Mouse (Mus musculus): ENCODE data around the gene Hexim2. TPM values are rescaled to one million over a fixed set of nuclear protein-coding genes. Genes with fewer than 3 reads are reported as not detected.

The Hexim2 gene
- total RNA-seq (2014; rRNA removed) (46.3 and 57.8 TPM in 2 replicates), polyA plus RNA-seq (2015; fragmentation: Nextera tagmentation; extraction: Ambion mirVana) (38.0 and 40.5 TPM in 2 replicates)

DNA sequence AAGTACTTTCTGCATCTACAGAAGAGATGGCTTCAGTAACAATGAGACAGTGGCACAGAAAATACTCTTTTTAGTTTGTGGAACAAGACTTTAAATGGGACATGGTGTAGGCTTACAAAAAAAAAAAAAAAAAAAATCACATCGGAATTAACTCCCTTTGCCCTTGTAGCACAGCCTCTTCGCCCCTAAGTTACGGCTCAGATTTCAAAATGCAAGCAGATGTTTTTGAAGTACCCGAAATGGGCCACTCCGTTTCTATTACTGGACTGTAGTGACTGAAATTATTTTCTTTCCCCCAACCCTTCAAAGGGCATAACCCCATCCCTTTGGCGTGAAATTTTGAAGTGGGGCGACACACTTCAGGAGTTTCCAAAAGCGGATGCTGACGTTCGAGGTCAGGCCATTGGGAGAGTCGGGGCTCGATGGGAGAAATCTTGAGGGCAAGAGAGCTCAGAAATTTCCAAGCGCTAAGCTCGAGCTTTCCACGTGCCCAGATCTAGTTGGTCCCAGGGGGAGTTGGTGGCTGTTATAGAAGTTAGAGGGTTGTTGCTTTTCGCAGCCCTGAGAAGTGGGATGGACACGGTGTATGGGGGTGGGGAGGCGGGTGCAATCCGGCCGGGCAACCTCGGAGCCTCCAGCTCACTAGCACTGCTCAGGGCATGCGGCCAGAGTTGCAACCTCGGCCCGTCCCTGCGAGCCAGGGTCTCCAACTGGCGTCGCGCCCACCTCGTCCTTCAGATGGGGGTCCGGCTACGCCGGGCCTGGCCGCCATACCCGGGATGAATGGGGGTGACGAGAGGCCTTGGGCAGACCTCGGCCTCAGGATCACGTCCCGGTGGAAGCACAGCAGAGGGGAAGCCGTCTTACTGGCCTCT lies at the start of gene Hexim2:
Gene Hexim2 (plus strand): TSS at position 729 of the 875 bp plus-strand sequence.
- H3K4me1 ChIP-seq (ENCODE audit: insufficient read depth, low read length) = 0 out of 2 replicates have a peak, but pooled peaks cover 7% of the 10 kb centered on the region
- peak within 1 kb of the TSS; percentile 87 for H3K4me3 ChIP-seq (ENCODE audit: low read depth, low read length)
- no peaks in the 10 kb centered on the region for H3K36me3 ChIP-seq (ENCODE audit: insufficient read depth, low read length)
- peak within 1 kb of the TSS; percentile 65 for H3K4me2 ChIP-seq (ENCODE audit: low read depth, low read length, poor library complexity, severe bottlenecking)
- DNase-seq (ENCODE audit: low spot score) (peak; percentile 83), ATAC-seq (ENCODE audit: low FRiP score) (peak; percentile 59)
- H3K27me3 ChIP-seq (ENCODE audit: insufficient read depth, low read length) = no peaks in the 10 kb centered on the region
- H3K9me3 ChIP-seq (ENCODE audit: low read length) = no peaks in the 10 kb centered on the region
- peak within 1 kb of the TSS; percentile 100 for H3K27ac ChIP-seq (ENCODE audit: low read depth, low read length)
- no peak for TF ChIP-seq CTCF (IDR thresholded peaks at IDR 0.05)
- H3K9ac ChIP-seq (replicated peaks; ENCODE audit: low read length, poor library complexity, severe bottlenecking) = peak within 1 kb of the TSS; percentile 98
- WGBS = under 1% methylated on average over 39 of the region's 39 CpGs

DNA sequence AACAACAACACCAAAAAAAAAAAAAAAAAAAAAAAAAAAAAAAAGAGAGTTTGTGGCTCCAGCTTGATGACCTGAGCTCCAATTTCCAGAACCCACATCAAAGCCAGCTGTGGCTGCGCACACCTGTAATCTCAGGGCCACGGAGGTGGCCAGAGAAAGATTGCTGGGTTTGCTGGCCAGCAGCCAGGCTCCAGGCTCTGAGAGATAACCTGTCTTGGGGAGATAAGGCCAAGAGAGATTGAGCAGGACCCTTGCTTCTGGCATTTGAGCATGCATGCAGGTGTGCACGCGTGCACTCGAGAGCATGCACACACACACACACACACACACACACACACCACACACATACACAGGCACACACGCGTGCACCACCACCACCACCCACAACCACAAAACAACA lies 38.9 kb upstream of the Hexim2 start:
- DNase-seq (ENCODE audit: low spot score) = no peak
- H3K4me1 ChIP-seq (ENCODE audit: insufficient read depth, low read length) = no peaks in the 10 kb centered on the region
- no peak overlapping the region for H3K27ac ChIP-seq (ENCODE audit: low read depth, low read length)
- ATAC-seq (ENCODE audit: low FRiP score) = no peak
- H3K9ac ChIP-seq (replicated peaks; ENCODE audit: low read length, poor library complexity, severe bottlenecking) = no peak overlapping the region
- H3K27me3 ChIP-seq (ENCODE audit: insufficient read depth, low read length) = 0 out of 2 replicates have a peak, but pooled peaks cover 4% of the 10 kb centered on the region
- no peaks in the 10 kb centered on the region for H3K36me3 ChIP-seq (ENCODE audit: insufficient read depth, low read length)
- no peaks in the 10 kb centered on the region for H3K9me3 ChIP-seq (ENCODE audit: low read length)
- H3K4me3 ChIP-seq (ENCODE audit: low read depth, low read length) = no peak overlapping the region
- TF ChIP-seq CTCF (IDR thresholded peaks at IDR 0.05) = no peak
- no peak overlapping the region for H3K4me2 ChIP-seq (ENCODE audit: low read depth, low read length, poor library complexity, severe bottlenecking)
- 95% methylated on average over 7 of the region's 7 CpGs for WGBS

DNA sequence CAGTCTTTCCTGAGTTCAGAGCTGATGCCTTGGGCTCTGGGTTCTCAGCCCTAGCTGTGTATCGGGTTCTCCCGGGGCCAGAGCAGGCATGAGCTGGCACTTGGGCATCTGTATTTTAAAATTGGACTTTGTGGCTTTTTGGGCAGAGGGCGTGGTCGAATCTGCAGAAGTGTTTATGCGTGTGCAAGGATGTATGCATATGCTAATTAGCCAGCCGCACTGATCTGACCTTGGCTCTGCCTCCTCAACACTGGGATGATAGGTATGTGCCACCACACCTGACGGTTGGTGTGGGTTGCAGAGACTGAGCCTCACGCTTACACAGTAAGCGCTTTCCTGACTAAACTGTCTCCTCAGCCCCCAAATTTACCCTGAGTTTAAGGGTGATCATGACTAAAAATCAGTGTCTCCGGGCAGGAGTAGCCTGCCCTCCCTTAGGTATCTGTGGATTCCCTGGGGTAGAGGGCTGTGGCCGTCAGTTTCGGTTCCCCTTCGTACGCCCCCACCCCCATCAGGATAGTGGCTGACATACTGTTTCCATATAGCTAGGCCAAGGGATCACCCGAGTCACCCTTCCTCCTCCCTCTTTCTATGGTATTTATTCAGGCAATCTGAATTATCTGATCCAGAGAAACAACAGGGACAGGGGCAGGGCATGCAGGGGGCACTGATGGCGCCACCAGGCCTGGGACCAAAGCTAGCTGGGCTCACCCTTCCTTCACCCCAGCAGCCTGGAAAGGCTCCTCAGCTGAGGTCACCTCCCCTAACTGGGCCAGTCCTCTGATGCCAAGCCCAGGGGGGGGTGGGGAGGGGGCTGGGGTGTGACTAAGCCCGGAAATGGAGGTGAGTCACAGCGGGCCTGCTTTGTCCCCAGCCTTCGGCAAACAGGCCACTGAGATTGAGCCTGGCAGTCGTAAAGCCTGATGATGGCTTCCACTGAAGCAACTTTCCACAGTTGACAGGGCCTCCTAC lies 38.1 kb upstream of the Hexim2 start:
- no peak for DNase-seq (ENCODE audit: low spot score)
- H3K4me2 ChIP-seq (ENCODE audit: low read depth, low read length, poor library complexity, severe bottlenecking) = no peak overlapping the region

DNA sequence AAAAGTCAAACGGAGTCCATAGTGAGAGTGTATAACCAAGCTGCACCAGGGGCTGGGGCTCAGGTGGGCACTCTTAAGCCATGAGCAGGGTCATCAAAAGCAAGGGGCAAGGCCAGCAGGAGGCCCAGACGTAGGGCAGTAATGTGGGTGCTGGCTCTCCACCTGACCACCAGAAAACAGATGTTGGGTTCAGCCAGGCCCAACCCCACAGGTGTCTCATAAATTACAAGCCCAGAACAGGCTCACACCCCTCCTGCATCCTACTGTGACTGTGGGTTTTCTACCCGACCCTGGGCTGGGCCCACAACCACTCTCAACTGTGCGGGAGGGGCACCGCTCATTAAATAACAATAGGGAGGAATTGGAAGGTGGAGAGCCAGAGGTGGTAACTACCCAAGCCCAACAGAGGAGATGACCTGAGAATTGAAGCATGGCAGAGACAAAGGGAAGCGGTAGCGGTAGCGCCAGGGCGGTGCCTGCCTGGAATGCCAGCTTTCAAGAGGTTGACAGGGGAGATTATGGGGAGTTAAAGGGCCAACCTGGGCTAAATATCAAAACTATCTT lies 37.0 kb upstream of the Hexim2 start:
- ATAC-seq (ENCODE audit: low FRiP score) = no peak
- Histone ChIP-seq H3K4me2 (ENCODE audit: low read depth, low read length, poor library complexity, severe bottlenecking) (no peak overlapping the region), H3K9me3 (ENCODE audit: low read length) (no peaks in the 10 kb centered on the region), H3K27me3 (ENCODE audit: insufficient read depth, low read length) (peaks cover 9% of the 10 kb centered on the region), H3K36me3 (ENCODE audit: insufficient read depth, low read length) (no peaks in the 10 kb centered on the region), H3K4me1 (ENCODE audit: insufficient read depth, low read length) (no peaks in the 10 kb centered on the region), H3K27ac (ENCODE audit: low read depth, low read length) (no peak overlapping the region), H3K4me3 (ENCODE audit: low read depth, low read length) (no peak overlapping the region), H3K9ac (replicated peaks; ENCODE audit: low read length, poor library complexity, severe bottlenecking) (no peak overlapping the region)
- WGBS = 55% methylated on average over 9 of the region's 9 CpGs
- no peak for TF ChIP-seq CTCF (IDR thresholded peaks at IDR 0.05)
- DNase-seq (ENCODE audit: low spot score) = no peak

More for the DNA sequence above, 38.1 kb upstream of the Hexim2 start:
- Histone ChIP-seq H3K9me3 (ENCODE audit: low read length) (no peaks in the 10 kb centered on the region), H3K36me3 (ENCODE audit: insufficient read depth, low read length) (no peaks in the 10 kb centered on the region), H3K27me3 (ENCODE audit: insufficient read depth, low read length) (peaks cover 4% of the 10 kb centered on the region; the same call in 1 of the 2 replicates), H3K9ac (replicated peaks; ENCODE audit: low read length, poor library complexity, severe bottlenecking) (no peak overlapping the region), H3K27ac (ENCODE audit: low read depth, low read length) (no peak overlapping the region), H3K4me3 (ENCODE audit: low read depth, low read length) (no peak overlapping the region), H3K4me1 (ENCODE audit: insufficient read depth, low read length) (no peaks in the 10 kb centered on the region)
- WGBS = 78% methylated on average over 20 of the region's 20 CpGs
- ATAC-seq (ENCODE audit: low FRiP score) = no peak
- no peak for TF ChIP-seq CTCF (IDR thresholded peaks at IDR 0.05)

DNA sequence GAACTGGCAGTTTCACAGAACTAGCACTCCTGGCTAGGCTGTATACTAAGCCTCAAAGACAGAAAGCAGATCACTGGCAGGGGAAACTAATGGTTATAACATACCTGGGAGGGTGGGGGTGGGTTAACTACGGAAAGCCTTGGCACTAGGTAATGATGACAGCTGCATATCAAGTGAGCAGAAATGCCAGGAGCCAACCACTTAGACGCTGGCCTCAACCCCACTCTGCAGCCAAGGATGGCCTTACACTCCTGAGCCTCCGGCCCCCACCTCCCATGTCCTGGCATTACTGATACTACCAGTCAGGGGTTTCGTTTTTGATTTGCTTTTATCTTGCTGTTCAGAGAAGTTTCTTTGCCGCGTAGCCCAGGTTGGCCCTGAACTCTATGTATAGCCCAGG lies 36.4 kb upstream of the Hexim2 start:
- peaks cover 14% of the 10 kb centered on the region for H3K27me3 ChIP-seq (ENCODE audit: insufficient read depth, low read length)
- no peak overlapping the region for H3K4me3 ChIP-seq (ENCODE audit: low read depth, low read length)
- 90% methylated on average over 6 of the region's 6 CpGs for WGBS
- H3K4me2 ChIP-seq (ENCODE audit: low read depth, low read length, poor library complexity, severe bottlenecking) = no peak overlapping the region
- no peaks in the 10 kb centered on the region for H3K4me1 ChIP-seq (ENCODE audit: insufficient read depth, low read length)
- no peak for DNase-seq (ENCODE audit: low spot score)
- TF ChIP-seq CTCF (IDR thresholded peaks at IDR 0.05) = no peak
- no peak overlapping the region for H3K9ac ChIP-seq (replicated peaks; ENCODE audit: low read length, poor library complexity, severe bottlenecking)
- no peaks in the 10 kb centered on the region for H3K36me3 ChIP-seq (ENCODE audit: insufficient read depth, low read length)
- H3K27ac ChIP-seq (ENCODE audit: low read depth, low read length) = no peak overlapping the region
- no peak for ATAC-seq (ENCODE audit: low FRiP score)
- H3K9me3 ChIP-seq (ENCODE audit: low read length) = no peaks in the 10 kb centered on the region

All from midbrain, postnatal 0 days (tissue).